28 mouse cellular contexts compared by ENCODE assay signal in genomic region chr10:13039637-13040174, GRCm38 (mm10).
"Had no signal": no experiment of that assay in that cellular context is flagged by ENCODE, and none has a peak within 500 bp of the region (broad histone marks: within the 10 kb centered on the region; RNA-seq: fewer than 3 reads in every experiment).

No protein-coding gene starts in this region.

- H3K27ac ChIP-seq: embryonic facial prominence, embryonic 10.5 days; embryonic facial prominence, embryonic 12.5 days; embryonic facial prominence, embryonic 13.5 days; embryonic facial prominence, embryonic 15.5 days; forebrain, embryonic 10.5 days; forebrain, embryonic 12.5 days; forebrain, embryonic 13.5 days; forebrain, embryonic 15.5 days; gastrocnemius, adult 2 months; heart, adult 2 months had no signal

- H3K4me3 ChIP-seq: embryonic facial prominence, embryonic 10.5 days; embryonic facial prominence, embryonic 12.5 days; embryonic facial prominence, embryonic 13.5 days; embryonic facial prominence, embryonic 15.5 days; erythroblast, embryonic 14.5 days; forebrain, embryonic 10.5 days; forebrain, embryonic 12.5 days; forebrain, embryonic 13.5 days; forebrain, embryonic 15.5 days; gastrocnemius, adult 2 months; heart, adult 2 months had no signal

- H3K4me2 ChIP-seq: embryonic facial prominence, embryonic 12.5 days; embryonic facial prominence, embryonic 13.5 days; embryonic facial prominence, embryonic 15.5 days; forebrain, embryonic 12.5 days; forebrain, embryonic 13.5 days; forebrain, embryonic 15.5 days had no signal

- H3K9me3 ChIP-seq: embryonic facial prominence, embryonic 10.5 days; embryonic facial prominence, embryonic 12.5 days; embryonic facial prominence, embryonic 13.5 days; embryonic facial prominence, embryonic 15.5 days; forebrain, embryonic 12.5 days; forebrain, embryonic 13.5 days; forebrain, embryonic 15.5 days had no signal

- H3K27me3 ChIP-seq: embryonic facial prominence, embryonic 12.5 days; embryonic facial prominence, embryonic 13.5 days; embryonic facial prominence, embryonic 15.5 days; forebrain, embryonic 12.5 days; forebrain, embryonic 13.5 days; forebrain, embryonic 15.5 days had no signal

- H3K9ac ChIP-seq: embryonic facial prominence, embryonic 12.5 days; embryonic facial prominence, embryonic 13.5 days; embryonic facial prominence, embryonic 15.5 days; forebrain, embryonic 12.5 days; forebrain, embryonic 13.5 days; forebrain, embryonic 15.5 days; forebrain, postnatal 0 days had no signal

- H3K36me3 ChIP-seq: embryonic facial prominence, embryonic 10.5 days; embryonic facial prominence, embryonic 12.5 days; embryonic facial prominence, embryonic 13.5 days; embryonic facial prominence, embryonic 15.5 days; forebrain, embryonic 10.5 days; forebrain, embryonic 12.5 days; forebrain, embryonic 15.5 days had no signal

- DNase-seq: cerebellum, adult 8-10 months; cerebellum, adult 9-10 months; cerebellum, adult 9-11 months; cerebellum, postnatal 10 days; cerebellum, postnatal 14 days; cerebellum, postnatal 25 days; cerebellum, postnatal 36 days; embryo, embryonic 11 days; forebrain, postnatal 0 days; gastrocnemius, adult 2 months; gastrocnemius, postnatal 10 days; gastrocnemius, postnatal 14 days; gastrocnemius, postnatal 25 days; gastrocnemius, postnatal 36 days; heart, adult 11 months; heart, adult 18-20 months; heart, adult 2 months had no signal

- H3K4me1 ChIP-seq: embryonic facial prominence, embryonic 10.5 days; embryonic facial prominence, embryonic 12.5 days; embryonic facial prominence, embryonic 13.5 days; embryonic facial prominence, embryonic 15.5 days; forebrain, embryonic 10.5 days; forebrain, embryonic 12.5 days; forebrain, embryonic 13.5 days; forebrain, embryonic 15.5 days had no signal

- ATAC-seq: forebrain, embryonic 13.5 days; forebrain, embryonic 14.5 days; forebrain, embryonic 15.5 days; forebrain, embryonic 16.5 days; forebrain, postnatal 0 days had no signal
